Mouse (Mus musculus) adipocyte (in vitro differentiated cells): ENCODE measurements at regions not wholly inside any gene's neighbourhood (a gene's known extent, or its start where the extent isn't known, plus 50 kb on each side); places are given as distances from the start of the nearest gene placed in this dataset.

Experiments used
- DNase-seq: peaks from one replicate; pipeline ENCODE4 v3.0.0-alpha.2; 2016; ENCODE audit warnings: low spot score

- peak; percentile 89 for DNase-seq
Observed at GRCm38 (mm10) chr16:87783561-87784304, 85.0 kb downstream of the Bach1 start.

- peak; percentile 78 for DNase-seq
Observed at GRCm38 (mm10) chr16:87784405-87784994, 85.8 kb downstream of the Bach1 start.

- DNase-seq = no peak
Observed at GRCm38 (mm10) chr16:87789539-87789938, 90.8 kb downstream of the Bach1 start.

- no peak for DNase-seq
Observed at GRCm38 (mm10) chr16:87789957-87790356, 91.2 kb downstream of the Bach1 start.

- DNase-seq = no peak
Observed at GRCm38 (mm10) chr16:87796514-87797248, 97.9 kb downstream of the Bach1 start.

GRCm38 (mm10) chr16:87802317-87802716 lies 103.6 kb downstream of the Bach1 start:
- DNase-seq = no peak

GRCm38 (mm10) chr16:87817590-87817989 lies 118.8 kb downstream of the Bach1 start:
- DNase-seq = no peak

GRCm38 (mm10) chr16:87834296-87834695 lies 135.6 kb downstream of the Bach1 start:
- DNase-seq = no peak

GRCm38 (mm10) chr16:87840949-87841546 lies 142.3 kb downstream of the Bach1 start:
- DNase-seq = peak; percentile 72
